Mouse (Mus musculus) adrenal gland, postnatal 4 days (tissue): ENCODE results near the gene Eps15l1. TPM values are rescaled to one million over a fixed set of nuclear protein-coding genes. Genes with fewer than 3 reads are reported as not detected.

Experiments used
- DNase-seq, 2 experiments: peaks; one replicate each; pipeline ENCODE4 v3.0.0; 2021 to 2022; ENCODE audit warnings: low spot score in 2 of 2, mixed read lengths in 2 of 2
- microRNA-seq: library from miRNA; unstranded; fragments of <30 nt; microRNA quantifications from one replicate; pipeline ENCODE4 v1.2.0, GENCODE M21; 2021
- total RNA-seq, 2 experiments: library from RNA; stranded (reverse); gene quantifications; 2 replicates each; pipeline ENCODE4 v1.2.3; 2021

The Eps15l1 gene
- total RNA-seq, 2 experiments from 2014 or later = 69.9 to 70.8 TPM

GRCm38 (mm10) chr8:72296561-72296960 lies 124.7 kb downstream of the Eps15l1 start:
- no peak for DNase-seq

- peak in 1 of 2 experiments; percentile 22 for DNase-seq
Measured at GRCm38 (mm10) chr8:72295679-72296078, 125.6 kb downstream of the Eps15l1 start.

- no peak for DNase-seq
Measured at GRCm38 (mm10) chr8:72295125-72295524, 126.1 kb downstream of the Eps15l1 start.

- DNase-seq = no peak
Measured at GRCm38 (mm10) chr8:72293309-72293708, 128.0 kb downstream of the Eps15l1 start.

- no peak for DNase-seq
Measured at GRCm38 (mm10) chr8:72291104-72291503, 130.2 kb downstream of the Eps15l1 start.

Small RNA genes lying within 50 kb of the gene (microRNA-seq; reads per million reads assigned to microRNA genes)
- 1.3 reads per million for gene Mir7068

Other genes with a start within 250 kb of the Eps15l1 start
- not detected for gene Hsh2d, start 231.8 kb downstream of the Eps15l1 start, total RNA-seq
- not detected for gene Cib3, start 208.6 kb downstream of the Eps15l1 start, total RNA-seq
- gene Gm11034, start 207.8 kb downstream of the Eps15l1 start, total RNA-seq = not detected
- gene Fam32a, start 201.7 kb downstream of the Eps15l1 start, total RNA-seq = 10 to 100 TPM; 67.3 to 72.7 TPM
- gene Ap1m1, start 181.4 kb downstream of the Eps15l1 start, total RNA-seq = 10 to 100 TPM; 75.7 to 81.1 TPM
- 10 to 100 TPM; 30.9 to 31.2 TPM for gene Gm10282, start 116.2 kb downstream of the Eps15l1 start, total RNA-seq
- 10 to 100 TPM; 40.6 to 41.4 TPM for gene Klf2, start 102.4 kb downstream of the Eps15l1 start, total RNA-seq
- gene Calr3, start 22.4 kb upstream of the Eps15l1 start, total RNA-seq = 1 to 10 TPM; 3.0 to 3.1 TPM
- 10 to 100 TPM in 1 of 2 experiments, 1 to 10 TPM in 1; 9.6 to 11.7 TPM for gene 1700030K09Rik, start 22.4 kb upstream of the Eps15l1 start, total RNA-seq
- 10 to 100 TPM; 81.3 to 86.7 TPM for gene Cherp, start 53.8 kb upstream of the Eps15l1 start, total RNA-seq
- 10 to 100 TPM; 25.1 to 26.7 TPM for gene Slc35e1, start 71.2 kb upstream of the Eps15l1 start, total RNA-seq
- 10 to 100 TPM; 12.0 to 13.2 TPM for gene Med26, start 126.8 kb upstream of the Eps15l1 start, total RNA-seq
- gene Smim7, start 149.6 kb upstream of the Eps15l1 start, total RNA-seq = 100 to 1,000 TPM; 119 to 124 TPM
- 10 to 100 TPM; 25.7 to 36.5 TPM for gene Tmem38a, start 150.6 kb upstream of the Eps15l1 start, total RNA-seq
- gene Nwd1, start 225.3 kb upstream of the Eps15l1 start, total RNA-seq = 1 to 10 TPM in 1 of 2 experiments, under 1 TPM in 1; 0.81 to 1.2 TPM